Mouse (Mus musculus) heart, postnatal 25 days (tissue): ENCODE measurements around the gene Hpcal4. TPM values are rescaled to one million over a fixed set of nuclear protein-coding genes. Genes with fewer than 3 reads are reported as not detected.
A peak's percentile ranks its signal among the peaks of the same experiment; 100 is the strongest.

Experiments used
- DNase-seq: peaks from one replicate; pipeline ENCODE4 v3.0.0; 2022; ENCODE audit warnings: low spot score
- intact Hi-C: fragments of 180-260 bp; cut with DNase I; formaldehyde crosslinking; loops from one replicate; pipeline ENCODE4 v1.15.1; 2025
- total RNA-seq, 2 experiments: library from RNA; stranded (reverse); gene quantifications; 2 replicates each; pipeline ENCODE4 v1.2.3; 2021

The Hpcal4 gene
- total RNA-seq, 2 experiments from 2014 or later: 0.05 to 0.14 TPM

DNA sequence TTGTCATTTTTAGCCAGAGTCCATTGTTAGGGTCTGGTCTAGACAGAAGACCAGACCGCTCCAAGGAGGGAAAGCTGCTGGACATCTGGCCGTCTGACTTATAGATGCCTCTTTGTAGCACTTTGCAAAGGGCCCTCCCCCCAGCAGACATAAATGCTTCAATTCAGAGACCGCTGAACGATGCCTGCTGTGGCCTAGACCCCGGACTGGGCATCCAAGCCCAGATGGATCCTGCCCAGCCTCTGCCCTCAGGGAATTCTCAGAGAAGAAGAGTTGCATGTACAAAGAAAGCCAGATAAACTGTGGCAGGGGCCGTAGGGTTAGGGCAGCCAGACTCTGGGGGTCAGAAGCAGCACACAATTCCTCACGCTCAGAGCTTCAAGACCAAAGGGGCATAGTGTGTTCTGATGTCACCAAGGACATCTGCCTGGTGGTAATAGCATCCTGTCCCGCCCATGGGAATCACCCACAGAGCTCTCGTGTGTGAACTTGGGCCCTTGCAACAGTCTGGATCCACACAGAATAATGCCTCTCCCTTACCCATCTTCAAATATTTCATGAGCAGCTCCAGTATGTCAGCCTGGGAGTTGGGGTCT, 52.9 kb downstream of the Hpcal4 start:
- no peak for DNase-seq
- intact Hi-C loops: no loop called here

DNA sequence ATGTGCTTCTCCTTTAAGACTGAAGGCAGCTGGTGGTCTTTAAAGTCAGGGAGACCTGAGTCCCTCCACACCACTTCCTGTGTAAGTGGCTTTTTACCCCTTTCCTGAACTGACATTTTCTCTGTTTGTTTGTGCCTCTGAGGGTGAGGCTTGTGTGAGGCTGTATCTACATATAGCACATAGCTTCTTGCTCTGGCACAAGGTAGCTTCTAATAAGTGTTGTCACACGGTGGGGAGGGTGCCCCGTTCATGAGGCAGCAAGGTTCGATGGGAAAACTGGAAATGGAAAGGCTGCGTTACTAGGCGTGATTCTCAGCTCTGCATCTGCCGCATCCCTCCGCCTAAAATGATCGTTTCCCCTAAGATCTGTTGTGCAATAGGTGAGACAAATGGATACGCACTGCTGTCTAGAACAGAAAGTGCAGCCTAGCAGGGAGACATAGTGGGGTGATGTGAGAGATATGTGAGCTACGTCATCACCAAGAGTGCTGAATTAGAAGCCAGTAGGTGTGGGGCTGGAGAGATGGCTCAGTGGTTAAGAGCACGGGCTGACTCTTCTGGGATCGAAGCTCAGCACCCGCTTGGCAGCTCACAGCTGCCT, 53.5 kb downstream of the Hpcal4 start:
- intact Hi-C loops: no loop called here
- DNase-seq: no peak

DNA sequence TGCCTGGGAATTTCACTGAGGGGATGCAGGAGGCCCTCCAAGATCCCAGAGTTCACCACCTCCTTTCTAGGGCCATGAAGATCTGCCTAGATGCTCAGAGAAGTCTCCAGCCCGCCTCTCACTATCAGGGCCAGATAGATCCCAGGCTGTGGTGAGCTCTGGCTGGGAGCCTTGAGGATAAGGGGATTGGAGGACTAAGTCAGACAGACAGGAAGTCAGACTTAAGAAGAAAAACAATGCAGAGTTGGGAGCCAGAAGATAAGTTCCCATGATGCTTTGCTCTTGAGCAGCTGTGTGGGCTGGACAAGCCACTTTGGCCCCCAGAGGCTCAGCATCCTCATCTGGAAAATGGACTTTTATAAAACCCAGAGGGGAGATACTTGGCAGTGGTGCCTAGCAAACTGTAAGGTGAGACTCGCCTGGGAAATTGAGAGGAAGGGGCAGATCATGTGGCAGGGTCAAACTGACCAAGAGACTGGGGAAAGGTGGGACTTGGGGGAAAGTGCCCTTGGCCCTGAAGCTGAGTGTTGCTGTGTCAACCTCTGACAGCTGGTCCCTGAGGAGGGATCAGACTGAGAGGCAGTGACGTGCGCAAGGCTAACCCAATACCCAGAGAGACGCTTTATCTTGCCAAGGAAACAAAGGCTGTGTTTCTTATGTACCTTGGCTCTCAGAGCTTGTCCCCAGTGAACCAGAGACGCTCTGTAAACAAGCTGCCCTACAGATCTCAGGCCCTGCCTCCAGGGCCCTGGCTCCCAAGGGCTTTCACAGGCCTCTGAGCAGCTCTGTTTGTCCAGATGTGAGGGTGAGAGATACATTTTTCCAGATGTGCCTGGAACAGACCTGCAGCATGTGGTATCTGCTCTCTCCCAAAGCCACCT, 54.6 kb downstream of the Hpcal4 start:
- intact Hi-C loops: no loop called here
- DNase-seq: peak; percentile 66

DNA sequence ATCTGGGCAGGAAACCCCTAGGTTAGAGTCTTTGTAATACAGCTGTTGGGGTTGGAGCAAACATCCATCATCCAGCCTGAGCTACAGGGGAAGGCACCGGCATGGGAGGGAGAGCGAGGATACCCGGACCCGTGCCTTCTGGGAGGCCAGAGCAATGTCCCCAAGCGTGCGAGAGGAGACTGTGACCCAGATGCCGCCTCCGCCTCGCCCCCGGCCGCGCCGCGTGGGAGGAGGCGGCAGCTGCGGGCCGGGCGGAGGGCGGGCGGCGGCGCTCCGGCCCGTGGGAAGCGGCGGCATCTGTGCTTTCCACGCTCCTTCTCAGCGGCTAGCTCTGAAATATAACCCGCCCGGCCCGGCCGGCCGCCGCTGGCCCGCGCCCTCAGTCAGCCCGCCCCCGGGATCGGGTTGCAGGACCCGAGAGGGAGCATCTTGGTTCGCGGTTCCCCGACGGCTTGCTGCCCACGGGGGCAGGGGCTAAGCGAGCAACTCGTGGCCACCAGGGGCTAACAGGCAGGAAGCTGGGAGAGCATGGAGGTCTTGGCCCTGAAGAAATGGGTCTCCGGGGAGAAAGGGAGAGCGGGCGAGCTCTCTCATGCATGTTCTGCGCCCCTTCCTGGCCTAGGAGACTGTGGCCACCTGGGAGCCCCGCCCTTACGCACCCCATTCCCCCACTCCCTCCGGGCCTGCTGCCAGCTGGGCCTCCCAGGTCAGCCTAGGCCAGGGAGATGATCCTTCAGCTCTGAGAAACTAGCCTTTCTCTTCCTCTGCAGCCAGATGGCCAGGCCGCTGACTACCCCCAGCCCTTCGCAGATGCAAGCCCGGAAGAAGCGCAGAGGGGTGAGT, 56.6 kb downstream of the Hpcal4 start:
- peak; percentile 75 for DNase-seq
- intact Hi-C loops: no loop called here

Other genes with a start within 250 kb of the Hpcal4 start
- not detected for gene Mfsd2a, start 222.0 kb upstream of the Hpcal4 start, total RNA-seq
- under 1 TPM; 0.08 to 0.53 TPM for gene Mycl, start 187.6 kb upstream of the Hpcal4 start, total RNA-seq
- 1 to 10 TPM; 5.4 to 6.4 TPM for gene Trit1, start 166.6 kb upstream of the Hpcal4 start, total RNA-seq
- gene Bmp8b, start 78.1 kb upstream of the Hpcal4 start, total RNA-seq: not detected
- not detected for gene Oxct2b, start 67.0 kb upstream of the Hpcal4 start, total RNA-seq
- 10 to 100 TPM; 20.2 to 24.4 TPM for gene Ppie, start 43.3 kb upstream of the Hpcal4 start, total RNA-seq
- 10 to 100 TPM; 51.3 to 56.6 TPM for gene Nt5c1a, start 18.3 kb downstream of the Hpcal4 start, total RNA-seq
- 10 to 100 TPM; 19.1 to 21.3 TPM for gene Heyl, start 50.3 kb downstream of the Hpcal4 start, total RNA-seq
- gene Pabpc4, start 79.1 kb downstream of the Hpcal4 start, total RNA-seq: 100 to 1,000 TPM; 334 to 358 TPM
- gene Oxct2a, start 140.4 kb downstream of the Hpcal4 start, total RNA-seq: not detected
- gene Bmp8a, start 160.0 kb downstream of the Hpcal4 start, total RNA-seq: under 1 TPM in 1 of 2 experiments, not detected in 1; 0.18 TPM